Mouse (Mus musculus): ENCODE results near the gene Zbtb20. TPM values are rescaled to one million over a fixed set of nuclear protein-coding genes. Genes with fewer than 3 reads are reported as not detected.
A peak's percentile ranks its signal among the peaks of the same experiment; 100 is the strongest.

Gene Zbtb20
- total and polyA plus RNA-seq, 2 experiments from 2014 or later: 25.2 to 38.0 TPM

DNA sequence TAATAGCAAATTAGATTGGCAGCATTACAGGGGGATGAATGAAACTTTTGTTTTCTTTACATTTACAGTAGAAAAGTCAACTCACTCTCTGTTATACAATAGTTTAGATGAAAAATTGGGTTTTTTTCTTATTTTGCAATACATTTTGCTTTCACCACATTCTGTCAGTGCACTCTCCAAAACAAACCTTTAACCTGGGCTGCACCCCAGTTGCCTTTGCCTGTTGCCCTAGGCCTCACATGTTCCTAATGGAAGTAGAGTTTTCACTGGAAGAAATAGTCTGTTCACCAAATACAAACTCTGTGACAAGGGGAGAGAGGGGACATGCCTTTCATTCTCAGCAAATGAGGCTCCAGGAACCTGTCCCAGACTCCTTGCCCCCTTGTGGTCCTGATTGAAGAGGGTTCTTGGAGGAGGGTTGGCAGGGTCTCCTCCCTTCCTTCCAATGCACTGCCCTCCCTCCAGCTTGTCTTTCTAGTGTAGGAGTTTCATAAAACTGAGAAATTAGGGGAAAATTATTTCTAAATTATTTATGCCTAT, 466.3 kb downstream of the Zbtb20 start:
- no peak for ATAC-seq (ENCODE audit: low FRiP score)
- no peak for DNase-seq (ENCODE audit: low spot score)
- Histone ChIP-seq H3K4me3 (ENCODE audit: low read depth, low read length) (no peak overlapping the region), H3K4me1 (ENCODE audit: insufficient read depth, low read length) (no peaks in the 10 kb centered on the region), H3K27me3 (ENCODE audit: insufficient read depth, low read length) (no peaks in the 10 kb centered on the region), H3K27ac (ENCODE audit: low read depth, low read length) (no peak overlapping the region), H3K9me3 (ENCODE audit: low read length) (no peaks in the 10 kb centered on the region), H3K36me3 (ENCODE audit: insufficient read depth, low read length) (no peaks in the 10 kb centered on the region), H3K4me2 (ENCODE audit: low read depth, low read length, poor library complexity, severe bottlenecking) (no peak overlapping the region), H3K9ac (replicated peaks; ENCODE audit: low read length, poor library complexity, severe bottlenecking) (no peak overlapping the region)
- TF ChIP-seq CTCF (IDR thresholded peaks at IDR 0.05): 0 out of 2 replicates have a peak, but pooled peaks have one; percentile 6

DNA sequence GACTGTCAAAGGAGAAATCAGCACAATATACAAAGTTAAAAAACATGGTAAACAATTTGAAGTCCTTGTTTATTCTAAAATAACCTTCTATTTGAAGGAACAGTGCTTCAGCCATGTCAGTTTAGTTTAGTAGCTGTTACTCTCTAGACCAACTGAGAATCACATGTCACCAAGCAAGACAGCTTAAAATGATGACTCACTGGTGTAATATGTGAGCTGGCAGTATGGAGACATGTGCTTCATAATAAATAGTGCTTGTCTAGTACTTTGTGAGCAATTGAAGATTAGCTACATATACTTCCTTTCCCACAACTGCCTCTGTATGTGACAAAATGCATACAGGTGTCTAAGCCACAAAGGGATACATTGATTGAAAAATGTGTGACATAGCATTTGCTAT, 470.4 kb downstream of the Zbtb20 start:
- Histone ChIP-seq H3K27ac (ENCODE audit: low read depth, low read length) (no peak overlapping the region), H3K27me3 (ENCODE audit: insufficient read depth, low read length) (no peaks in the 10 kb centered on the region), H3K4me1 (ENCODE audit: insufficient read depth, low read length) (no peaks in the 10 kb centered on the region), H3K36me3 (ENCODE audit: insufficient read depth, low read length) (no peaks in the 10 kb centered on the region), H3K4me3 (ENCODE audit: low read depth, low read length) (no peak overlapping the region), H3K4me2 (ENCODE audit: low read depth, low read length, poor library complexity, severe bottlenecking) (no peak overlapping the region), H3K9me3 (ENCODE audit: low read length) (no peaks in the 10 kb centered on the region), H3K9ac (replicated peaks; ENCODE audit: low read length, poor library complexity, severe bottlenecking) (no peak overlapping the region)
- DNase-seq (ENCODE audit: low spot score) (no peak), ATAC-seq (ENCODE audit: low FRiP score) (no peak)
- no peak for TF ChIP-seq CTCF (IDR thresholded peaks at IDR 0.05)

DNA sequence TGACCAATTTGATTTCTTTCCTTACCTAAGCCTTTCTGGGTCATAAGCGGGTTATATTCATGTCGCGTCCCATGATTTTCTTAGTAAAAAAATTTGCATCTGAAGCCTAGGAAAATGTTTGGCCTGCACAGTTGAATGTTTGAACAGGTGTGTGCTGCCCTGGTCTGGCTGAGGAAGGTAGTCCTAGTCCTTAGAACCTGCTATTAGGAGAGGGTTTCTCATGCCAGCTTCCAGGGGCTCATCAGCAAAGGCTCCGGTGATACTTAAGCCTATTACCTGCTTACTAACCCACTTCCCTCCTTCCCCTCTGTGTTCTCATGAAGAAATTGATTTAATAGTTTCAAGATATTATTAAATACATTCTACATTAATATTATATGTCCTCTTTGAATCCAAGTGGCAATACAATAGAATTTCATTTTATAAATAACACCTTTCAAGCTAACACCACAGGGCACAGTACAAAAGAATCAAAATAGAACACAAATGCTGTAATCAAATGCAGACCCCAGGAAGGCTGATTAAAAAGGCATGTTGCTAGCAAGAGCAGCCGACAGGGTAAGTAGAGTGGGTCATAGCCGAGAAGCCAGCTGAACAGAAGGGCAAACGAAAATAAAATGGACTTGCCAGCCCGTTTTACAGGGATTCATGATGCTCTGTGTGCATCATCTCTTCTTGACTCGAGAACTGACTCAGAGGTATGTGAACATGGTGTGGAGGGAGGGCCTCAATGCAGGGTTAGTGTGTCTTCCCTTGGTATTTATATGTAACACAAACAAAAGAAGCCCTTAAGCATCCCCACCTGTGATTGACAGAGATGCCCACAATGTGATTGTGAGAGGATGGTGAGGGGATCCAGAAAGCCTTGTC, 480.3 kb downstream of the Zbtb20 start:
- no peaks in the 10 kb centered on the region for H3K9me3 ChIP-seq (ENCODE audit: low read length)
- H3K36me3 ChIP-seq (ENCODE audit: insufficient read depth, low read length): no peaks in the 10 kb centered on the region
- H3K27me3 ChIP-seq (ENCODE audit: insufficient read depth, low read length): no peaks in the 10 kb centered on the region
- no peak overlapping the region for H3K27ac ChIP-seq (ENCODE audit: low read depth, low read length)
- DNase-seq (ENCODE audit: low spot score) (no peak), ATAC-seq (ENCODE audit: low FRiP score) (no peak)
- H3K9ac ChIP-seq (replicated peaks; ENCODE audit: low read length, poor library complexity, severe bottlenecking): no peak overlapping the region
- H3K4me1 ChIP-seq (ENCODE audit: insufficient read depth, low read length): no peaks in the 10 kb centered on the region
- WGBS: 72% methylated on average over 9 of the region's 9 CpGs
- no peak overlapping the region for H3K4me2 ChIP-seq (ENCODE audit: low read depth, low read length, poor library complexity, severe bottlenecking)
- H3K4me3 ChIP-seq (ENCODE audit: low read depth, low read length): no peak overlapping the region
- no peak for TF ChIP-seq CTCF (IDR thresholded peaks at IDR 0.05)

DNA sequence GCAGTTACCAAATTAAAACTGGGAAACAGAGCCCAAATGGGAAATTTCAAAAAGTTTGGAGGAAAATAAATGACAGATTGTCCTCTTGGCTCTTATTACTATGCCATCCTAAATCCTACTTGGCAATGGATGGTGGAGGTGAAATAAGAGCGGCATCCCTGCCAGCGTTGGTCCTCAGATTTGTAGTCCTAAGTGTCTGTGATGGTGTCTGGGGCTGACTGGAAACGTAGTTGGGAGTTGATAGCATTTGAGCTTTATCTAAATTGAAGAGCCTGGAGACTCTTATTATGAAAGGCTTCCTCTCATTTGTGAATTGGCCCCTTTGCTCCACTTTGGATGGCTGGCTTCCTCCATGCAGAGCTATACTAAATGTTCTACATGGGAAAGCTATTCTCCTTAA, 483.9 kb downstream of the Zbtb20 start:
- H3K9me3 ChIP-seq (ENCODE audit: low read length): no peaks in the 10 kb centered on the region
- no peak overlapping the region for H3K9ac ChIP-seq (replicated peaks; ENCODE audit: low read length, poor library complexity, severe bottlenecking)
- ATAC-seq (ENCODE audit: low FRiP score): no peak
- no peak for DNase-seq (ENCODE audit: low spot score)
- no peak overlapping the region for H3K4me2 ChIP-seq (ENCODE audit: low read depth, low read length, poor library complexity, severe bottlenecking)
- H3K36me3 ChIP-seq (ENCODE audit: insufficient read depth, low read length): no peaks in the 10 kb centered on the region
- no peaks in the 10 kb centered on the region for H3K4me1 ChIP-seq (ENCODE audit: insufficient read depth, low read length)
- H3K27me3 ChIP-seq (ENCODE audit: insufficient read depth, low read length): no peaks in the 10 kb centered on the region
- no peak overlapping the region for H3K4me3 ChIP-seq (ENCODE audit: low read depth, low read length)
- 89% methylated on average over 3 of the region's 3 CpGs for WGBS
- no peak overlapping the region for H3K27ac ChIP-seq (ENCODE audit: low read depth, low read length)
- TF ChIP-seq CTCF (IDR thresholded peaks at IDR 0.05): no peak

DNA sequence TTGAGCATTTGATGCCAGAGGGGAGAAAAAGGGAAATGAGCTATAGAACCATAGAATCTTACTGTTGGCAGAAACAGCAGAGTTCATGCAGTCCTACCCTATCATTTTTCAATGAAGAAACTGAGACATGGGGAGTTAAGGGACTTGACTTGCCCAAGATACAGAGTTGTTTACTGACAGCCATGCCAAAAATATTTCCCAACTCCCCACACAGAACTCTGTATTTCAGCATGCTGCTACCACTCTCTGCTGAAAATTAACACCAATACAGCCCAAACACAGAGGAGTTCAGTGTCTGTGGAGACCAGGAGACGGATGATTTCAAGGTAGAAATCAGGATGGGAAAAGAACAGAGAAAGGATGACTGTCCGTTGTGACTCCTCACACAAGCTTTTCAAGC, 484.4 kb downstream of the Zbtb20 start:
- ATAC-seq (ENCODE audit: low FRiP score): no peak
- Histone ChIP-seq H3K4me1 (ENCODE audit: insufficient read depth, low read length) (no peaks in the 10 kb centered on the region), H3K9ac (replicated peaks; ENCODE audit: low read length, poor library complexity, severe bottlenecking) (no peak overlapping the region), H3K9me3 (ENCODE audit: low read length) (no peaks in the 10 kb centered on the region), H3K4me3 (ENCODE audit: low read depth, low read length) (no peak overlapping the region), H3K36me3 (ENCODE audit: insufficient read depth, low read length) (no peaks in the 10 kb centered on the region), H3K27ac (ENCODE audit: low read depth, low read length) (no peak overlapping the region), H3K4me2 (ENCODE audit: low read depth, low read length, poor library complexity, severe bottlenecking) (no peak overlapping the region), H3K27me3 (ENCODE audit: insufficient read depth, low read length) (no peaks in the 10 kb centered on the region)
- no peak for DNase-seq (ENCODE audit: low spot score)
- 97% methylated on average over 2 of the region's 2 CpGs for WGBS
- TF ChIP-seq CTCF (IDR thresholded peaks at IDR 0.05): no peak

DNA sequence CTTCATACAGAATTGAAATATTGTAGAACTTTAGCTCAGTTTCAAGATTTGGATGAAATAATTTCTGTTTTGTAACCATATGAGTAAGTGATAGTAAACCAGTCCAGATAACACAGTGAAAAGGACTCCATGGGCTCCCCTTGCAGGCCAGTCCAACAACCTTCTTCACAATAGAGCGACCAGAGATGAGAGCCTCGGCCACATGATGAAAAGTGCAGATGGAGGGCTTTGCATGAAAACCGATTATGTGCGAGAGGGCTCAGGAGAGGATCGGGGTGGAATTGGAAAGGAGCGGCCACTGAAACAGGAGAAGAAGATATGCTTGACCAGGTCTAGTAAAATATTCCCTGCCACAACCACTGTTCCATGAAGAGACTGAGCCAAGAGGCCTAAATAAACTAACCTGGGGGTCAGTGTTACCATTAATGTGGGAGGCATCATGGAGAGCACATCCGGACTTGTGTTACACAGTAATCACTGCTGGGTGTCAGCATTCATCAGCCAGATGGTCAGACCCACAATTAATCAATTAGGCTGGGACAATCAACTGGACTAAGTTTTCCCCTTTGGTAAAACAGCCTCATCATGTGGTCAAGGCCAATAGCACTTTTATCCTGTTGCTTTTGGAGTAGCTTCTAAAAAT, 485.3 kb downstream of the Zbtb20 start:
- Histone ChIP-seq H3K9ac (replicated peaks; ENCODE audit: low read length, poor library complexity, severe bottlenecking) (no peak overlapping the region), H3K4me3 (ENCODE audit: low read depth, low read length) (no peak overlapping the region), H3K36me3 (ENCODE audit: insufficient read depth, low read length) (no peaks in the 10 kb centered on the region), H3K4me1 (ENCODE audit: insufficient read depth, low read length) (no peaks in the 10 kb centered on the region), H3K27me3 (ENCODE audit: insufficient read depth, low read length) (no peaks in the 10 kb centered on the region), H3K27ac (ENCODE audit: low read depth, low read length) (no peak overlapping the region), H3K9me3 (ENCODE audit: low read length) (no peaks in the 10 kb centered on the region), H3K4me2 (ENCODE audit: low read depth, low read length, poor library complexity, severe bottlenecking) (no peak overlapping the region)
- ATAC-seq (ENCODE audit: low FRiP score): no peak
- no peak for TF ChIP-seq CTCF (IDR thresholded peaks at IDR 0.05)
- no peak for DNase-seq (ENCODE audit: low spot score)
- 79% methylated on average over 7 of the region's 7 CpGs for WGBS
